Mouse (Mus musculus) embryo, embryonic 11 days (tissue): Measurements from ENCODE around the gene Kat7.

Source experiments
- DNase-seq: peaks from one replicate; pipeline ENCODE4 v3.0.0-alpha.2; 2015

The Kat7 gene

GRCm38 (mm10) chr11:95333209-95333608 lies 23.2 kb upstream of the Kat7 start:
- no peak for DNase-seq

DNA sequence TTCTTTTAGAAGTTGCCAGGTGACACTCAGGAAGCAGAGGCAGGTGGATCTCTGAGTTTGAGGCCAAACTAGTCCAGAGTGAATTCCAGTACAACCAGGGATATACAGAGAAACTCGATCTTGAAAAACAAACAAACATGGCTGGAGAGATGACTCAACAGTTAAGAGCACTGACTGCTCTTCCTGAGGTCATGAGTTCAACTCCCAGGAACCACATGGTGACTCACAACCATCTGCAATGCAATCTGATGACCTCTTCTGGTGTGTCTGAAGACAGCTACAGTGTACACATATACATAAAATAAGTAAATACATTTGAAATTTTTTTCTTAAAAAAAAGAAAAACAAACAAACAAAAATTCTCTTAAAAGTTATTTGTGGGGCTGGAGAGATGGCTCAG lies 20.6 kb upstream of the Kat7 start:
- DNase-seq = no peak

DNA sequence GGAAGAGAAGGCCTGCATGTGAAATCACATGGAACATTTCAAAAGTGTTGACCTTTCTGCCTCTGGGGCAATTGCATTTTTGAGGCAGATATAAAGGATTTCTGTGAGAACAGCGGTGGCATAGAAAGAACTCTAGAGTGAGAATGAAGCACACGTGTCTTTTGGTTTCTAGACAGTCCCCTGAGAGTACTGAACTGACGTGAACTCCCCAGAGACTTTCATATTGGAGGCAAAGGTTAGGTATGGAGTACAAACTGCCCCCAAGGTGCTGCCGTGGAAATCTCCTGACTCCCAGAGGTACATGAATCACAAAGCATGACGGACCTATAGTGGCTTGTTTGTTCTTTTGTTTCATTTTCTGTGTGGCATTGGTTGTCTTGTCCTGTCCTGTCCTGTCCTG lies 18.6 kb upstream of the Kat7 start:
- DNase-seq = no peak

- no peak for DNase-seq
Measured at GRCm38 (mm10) chr11:95326243-95326642, 16.2 kb upstream of the Kat7 start.

GRCm38 (mm10) chr11:95325832-95326231 lies 15.8 kb upstream of the Kat7 start:
- no peak for DNase-seq

GRCm38 (mm10) chr11:95324181-95324580 lies 14.1 kb upstream of the Kat7 start:
- DNase-seq = peak; percentile 48

GRCm38 (mm10) chr11:95320010-95320409 lies 10.0 kb upstream of the Kat7 start:
- no peak for DNase-seq

DNA sequence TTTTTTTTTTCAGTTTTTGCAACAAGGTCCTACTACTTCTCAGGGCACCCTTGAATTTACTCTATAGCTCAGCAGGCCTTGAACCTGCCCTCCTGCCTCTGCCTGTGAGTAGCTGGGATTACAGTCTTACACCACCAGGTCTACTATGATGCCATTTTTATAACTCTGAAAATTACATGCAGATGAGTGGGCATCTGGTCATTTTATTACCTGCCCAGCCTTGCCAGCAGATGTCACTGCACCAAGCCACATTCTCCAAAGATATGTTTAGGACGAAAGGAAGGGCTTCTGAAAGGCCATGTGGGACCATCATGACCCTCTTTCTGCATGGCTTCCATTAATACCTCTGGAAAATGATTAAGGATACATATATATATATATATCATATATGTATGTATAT lies 9.5 kb upstream of the Kat7 start:
- DNase-seq = no peak

DNA sequence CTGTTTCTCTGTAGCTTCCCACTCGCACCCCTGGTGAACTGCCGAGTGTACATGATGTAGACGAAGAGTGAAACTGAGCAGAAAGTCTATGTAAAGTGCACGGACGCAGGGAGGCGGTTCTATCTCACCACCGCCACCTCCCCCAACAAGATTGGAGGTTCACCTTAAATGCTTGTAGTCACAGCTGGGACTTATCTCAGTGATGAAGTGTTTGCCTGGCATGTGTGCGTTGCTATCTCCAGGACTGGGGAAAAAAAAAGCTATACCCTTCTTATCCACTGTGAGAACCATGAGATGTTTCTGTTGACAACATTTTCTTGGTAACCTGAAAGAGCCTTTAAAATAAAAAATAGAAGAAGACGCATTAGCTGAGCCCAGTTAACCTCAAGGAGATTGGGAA lies 8.1 kb upstream of the Kat7 start:
- DNase-seq = no peak

DNA sequence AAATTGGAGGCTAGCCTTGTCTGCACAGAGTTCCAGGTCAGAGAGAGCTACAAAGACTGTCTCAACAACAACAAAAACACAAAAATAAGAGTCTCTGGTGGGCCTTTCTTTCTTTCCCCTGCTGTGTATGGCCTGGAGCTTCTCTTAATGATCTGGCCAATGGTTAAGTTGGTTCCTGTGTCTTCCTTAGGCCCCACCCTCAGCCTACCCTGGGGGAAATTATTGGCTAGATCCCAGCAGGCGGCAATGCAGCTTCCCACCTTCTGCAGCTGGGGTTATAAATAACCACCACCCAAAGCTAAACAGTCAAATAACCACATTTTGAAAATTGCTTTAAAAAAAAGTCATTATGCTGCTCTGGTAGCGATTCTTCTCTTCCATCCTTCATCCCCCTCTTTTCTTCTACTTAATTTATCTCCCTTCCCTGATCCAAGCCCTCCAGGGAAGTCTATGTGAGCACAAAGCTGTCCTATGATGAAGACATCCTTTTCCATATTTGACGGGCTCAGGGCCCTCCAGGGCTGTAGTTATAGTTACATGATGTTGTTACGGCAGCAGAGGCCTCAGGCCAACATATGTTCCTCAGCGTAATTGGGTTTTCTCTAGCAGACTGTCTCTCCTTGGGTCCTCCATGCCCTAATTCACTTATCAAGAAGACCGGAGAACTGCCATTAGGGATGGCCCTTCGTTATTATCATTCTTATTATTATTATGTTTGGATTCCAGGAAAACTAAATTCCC lies 5.3 kb upstream of the Kat7 start:
- no peak for DNase-seq

GRCm38 (mm10) chr11:95311425-95311807 lies 1.4 kb upstream of the Kat7 start:
- no peak for DNase-seq

- DNase-seq = no peak
Measured at GRCm38 (mm10) chr11:95310648-95311424, 790 bp upstream of the Kat7 start.

DNA sequence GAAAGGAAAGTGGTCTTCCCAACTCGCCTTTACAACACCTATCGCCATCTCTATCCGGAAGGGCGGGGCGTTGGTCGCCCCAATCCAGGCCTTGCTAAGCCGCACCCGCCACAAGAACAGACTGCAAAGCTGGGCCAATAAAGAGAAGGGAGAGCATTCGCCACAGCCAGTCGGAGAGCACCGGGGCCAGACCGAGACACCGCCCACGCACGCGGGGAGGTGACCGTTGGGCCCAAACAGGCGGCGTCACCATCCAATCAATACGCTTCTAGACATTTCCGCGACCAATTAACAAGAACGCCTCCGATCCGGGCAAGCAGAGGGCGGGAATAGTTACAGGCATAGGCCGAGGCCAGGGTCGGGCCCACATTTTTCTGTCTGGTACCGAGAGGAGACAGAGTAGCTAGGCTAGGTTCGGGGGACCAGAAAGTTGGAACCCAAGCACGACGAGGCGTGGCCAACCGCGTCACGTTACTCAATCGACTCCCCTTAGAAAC lies 488 bp downstream of the Kat7 start:
- peak; percentile 98 for DNase-seq

GRCm38 (mm10) chr11:95307526-95307925 lies 2.5 kb downstream of the Kat7 start:
- no peak for DNase-seq

GRCm38 (mm10) chr11:95305600-95305999 lies 4.4 kb downstream of the Kat7 start:
- DNase-seq = no peak

GRCm38 (mm10) chr11:95301772-95302171 lies 8.3 kb downstream of the Kat7 start:
- DNase-seq = no peak

DNA sequence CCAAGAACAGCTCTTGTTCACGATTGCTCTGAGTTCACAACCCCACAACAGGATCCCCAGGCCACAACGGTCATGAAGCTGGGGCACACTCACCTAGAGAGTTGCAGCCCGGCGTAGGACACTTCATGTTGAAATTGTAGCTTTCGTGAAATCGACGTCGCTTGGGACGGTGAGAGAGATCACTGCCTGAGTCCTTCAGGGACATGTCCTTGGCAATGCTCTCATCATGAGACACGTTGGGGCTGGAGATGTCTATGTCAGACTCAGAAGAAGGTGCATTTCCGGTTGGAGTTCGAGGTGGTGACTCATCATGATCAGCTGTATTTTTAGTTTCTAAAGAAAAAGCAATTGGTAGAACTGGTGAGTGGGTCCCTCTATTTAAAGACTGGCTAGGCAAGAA lies 10.2 kb downstream of the Kat7 start:
- no peak for DNase-seq

GRCm38 (mm10) chr11:95298146-95298545 lies 11.9 kb downstream of the Kat7 start:
- peak; percentile 53 for DNase-seq

- DNase-seq = no peak
Measured at GRCm38 (mm10) chr11:95295736-95296135, 14.3 kb downstream of the Kat7 start.

GRCm38 (mm10) chr11:95293017-95293624 lies 16.9 kb downstream of the Kat7 start:
- no peak for DNase-seq

GRCm38 (mm10) chr11:95291998-95292397 lies 18.0 kb downstream of the Kat7 start:
- no peak for DNase-seq

DNA sequence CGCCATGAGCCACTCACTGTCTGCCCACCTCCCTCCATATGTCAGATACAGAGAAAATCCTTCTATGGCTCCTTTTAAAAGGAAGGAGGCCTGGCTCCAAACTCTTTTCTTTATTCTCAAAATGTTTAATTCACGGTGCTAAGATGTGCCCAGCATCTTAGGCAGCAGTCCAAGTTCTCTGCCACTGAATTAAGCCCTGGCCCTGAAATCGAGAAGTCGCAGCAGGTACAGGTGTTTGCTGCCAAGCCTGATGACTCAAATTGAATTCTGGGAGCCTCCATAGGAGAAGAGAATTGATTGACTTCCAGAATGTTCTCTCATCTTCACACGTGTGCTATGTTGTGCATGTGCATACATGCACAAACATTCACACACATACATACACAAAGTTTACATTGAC lies 27.7 kb downstream of the Kat7 start:
- no peak for DNase-seq

DNA sequence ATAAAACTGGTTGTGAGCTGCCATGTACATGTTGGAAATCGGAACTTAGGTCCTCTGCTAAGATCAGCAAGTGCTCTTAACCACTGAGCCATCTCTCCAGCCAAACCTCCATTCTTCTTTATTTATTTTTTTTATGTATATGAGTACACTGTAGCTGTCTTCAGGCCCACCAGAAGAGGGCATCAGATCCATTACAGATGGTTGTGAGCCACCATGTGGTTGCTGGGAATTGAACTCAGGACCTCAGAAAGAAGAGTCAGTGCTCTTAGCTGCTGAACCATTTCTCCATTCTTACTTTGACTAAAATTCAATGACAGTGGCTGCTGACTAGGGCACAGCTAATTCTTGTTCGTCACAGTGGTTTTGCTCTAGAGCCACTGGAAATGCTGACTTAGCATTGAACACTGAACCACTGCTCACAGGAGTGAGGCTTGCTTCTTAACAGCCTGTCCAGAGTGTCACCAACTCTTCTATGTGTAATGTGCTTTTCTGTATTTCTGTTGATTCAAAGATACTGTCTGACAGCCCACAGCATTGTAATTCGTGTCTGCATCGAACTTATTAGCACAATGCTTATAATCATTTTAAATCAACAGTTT lies 30.9 kb downstream of the Kat7 start:
- DNase-seq = no peak

DNA sequence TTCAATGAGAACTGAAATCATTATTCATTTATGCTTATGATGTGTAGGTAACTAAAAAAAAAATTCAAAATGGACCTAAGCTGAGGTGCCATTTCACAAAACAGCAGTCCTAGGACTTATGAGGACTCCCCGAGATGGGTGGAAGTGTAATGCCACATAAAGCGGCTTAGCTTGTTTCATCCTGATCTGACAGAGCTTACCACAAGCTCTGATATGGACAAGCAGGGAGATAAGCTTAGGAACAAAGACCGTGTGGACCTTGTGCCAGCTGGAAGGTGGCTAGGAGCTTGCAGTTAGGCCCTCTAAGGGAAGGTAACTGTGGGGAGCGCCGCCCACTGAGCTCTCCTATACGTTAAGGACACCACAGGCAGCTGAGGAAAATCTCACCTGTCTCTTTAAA lies 34.0 kb downstream of the Kat7 start:
- DNase-seq = no peak
